In the genomic region with DNA sequence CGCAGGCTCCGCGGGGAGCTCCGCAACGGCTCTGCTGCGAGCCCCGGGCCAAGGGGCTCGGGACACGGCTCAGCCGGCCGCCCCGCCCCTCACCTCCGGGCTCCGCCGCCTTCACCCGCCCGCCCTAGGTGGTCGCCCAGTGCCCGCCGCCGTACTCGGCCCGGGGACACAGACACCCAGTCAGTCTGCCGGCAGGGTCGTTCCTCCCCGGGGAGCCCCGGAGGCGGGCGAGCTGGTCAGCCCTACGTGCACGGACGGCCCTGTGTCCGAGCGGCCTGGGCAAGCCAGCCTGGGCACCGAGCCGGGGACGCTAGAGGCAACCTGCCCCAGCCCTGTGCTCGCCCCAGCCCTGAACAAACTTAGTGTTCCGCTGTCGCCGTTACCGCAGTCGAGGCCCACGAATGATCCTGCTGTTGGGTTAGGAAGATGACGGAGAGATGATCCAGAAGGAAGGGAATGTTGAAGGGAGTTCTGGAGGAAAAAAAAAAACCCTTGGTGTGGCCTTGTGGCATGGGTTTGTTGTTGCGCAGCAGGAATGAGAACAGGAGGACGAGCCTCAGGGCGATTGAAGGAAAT, we compare ENCODE assay signal across 8 mouse cellular contexts. TPM values are rescaled to one million over a fixed set of nuclear protein-coding genes. Genes with fewer than 3 reads are reported as not detected.
A peak's percentile ranks its signal among the peaks of the same experiment; 100 is the strongest.
DNase-seq lines count a peak whose midpoint lies in the region; ATAC-seq and TF ChIP-seq lines count a peak whose summit lies in the region.

No protein-coding gene starts in this region.

- no peak for TF ChIP-seq CTCF in lung, embryonic 14.5 days (IDR thresholded peaks at IDR 0.05; ENCODE audit: low read depth)

- DNase-seq in lung, embryonic 14.5 days = peak; percentile 42
- no peak for DNase-seq in lung, postnatal 10 days
- DNase-seq in ZHBTc4 (ENCODE audit: low read depth, low spot score) = peak; percentile 58
- no peak for DNase-seq in thymus, postnatal 14 days

- no peaks in the 10 kb centered on the region for H3K4me1 ChIP-seq in lung, embryonic 14.5 days (ENCODE audit: insufficient read depth)
- peaks cover 17% of the 10 kb centered on the region for H3K4me1 ChIP-seq in embryonic facial prominence, embryonic 15.5 days
- H3K4me1 ChIP-seq in hindbrain, embryonic 12.5 days = peaks cover 23% of the 10 kb centered on the region
- peaks cover 11% of the 10 kb centered on the region for H3K4me1 ChIP-seq in liver, embryonic 16.5 days (ENCODE audit: control insufficient read depth, low read depth, low read length)
- H3K4me1 ChIP-seq in stomach, embryonic 14.5 days (ENCODE audit: control insufficient read depth, insufficient read depth, low read length) = peaks cover 5% of the 10 kb centered on the region; the same call in 1 of the 2 replicates

- peaks cover 16% of the 10 kb centered on the region for H3K36me3 ChIP-seq in lung, embryonic 14.5 days (ENCODE audit: insufficient read depth)
- peaks cover 7% of the 10 kb centered on the region for H3K36me3 ChIP-seq in embryonic facial prominence, embryonic 15.5 days
- peaks cover 10% of the 10 kb centered on the region for H3K36me3 ChIP-seq in hindbrain, embryonic 12.5 days
- no peaks in the 10 kb centered on the region; the same call in 1 of the 2 replicates for H3K36me3 ChIP-seq in liver, embryonic 16.5 days (ENCODE audit: control insufficient read depth, insufficient read depth)
- peaks cover 9% of the 10 kb centered on the region for H3K36me3 ChIP-seq in stomach, embryonic 14.5 days (ENCODE audit: control insufficient read depth, insufficient read depth, low read length)

- H3K9me3 ChIP-seq in lung, embryonic 14.5 days (ENCODE audit: low read depth, low read length) = no peaks in the 10 kb centered on the region
- no peaks in the 10 kb centered on the region for H3K9me3 ChIP-seq in embryonic facial prominence, embryonic 15.5 days (replicated peaks)
- no peaks in the 10 kb centered on the region for H3K9me3 ChIP-seq in hindbrain, embryonic 12.5 days (replicated peaks)
- no peaks in the 10 kb centered on the region for H3K9me3 ChIP-seq in liver, embryonic 16.5 days (replicated peaks; ENCODE audit: control insufficient read depth, low read length)
- H3K9me3 ChIP-seq in stomach, embryonic 14.5 days (ENCODE audit: control insufficient read depth, low read depth, low read length) = no peaks in the 10 kb centered on the region

- H3K4me2 ChIP-seq in lung, embryonic 14.5 days = peak overlapping the region; percentile 68
- peak overlapping the region; percentile 59 for H3K4me2 ChIP-seq in embryonic facial prominence, embryonic 15.5 days (replicated peaks)
- H3K4me2 ChIP-seq in hindbrain, embryonic 12.5 days (replicated peaks) = peak overlapping the region; percentile 78
- peak overlapping the region; percentile 75 for H3K4me2 ChIP-seq in liver, embryonic 16.5 days (ENCODE audit: low read depth, low read length)
- H3K4me2 ChIP-seq in stomach, embryonic 14.5 days (replicated peaks; ENCODE audit: low read depth, low read length) = peak overlapping the region; percentile 52

- H3K27ac ChIP-seq in lung, embryonic 14.5 days (ENCODE audit: low read depth) = peak overlapping the region; percentile 73
- peak overlapping the region; percentile 74 for H3K27ac ChIP-seq in embryonic facial prominence, embryonic 15.5 days (replicated peaks)
- H3K27ac ChIP-seq in hindbrain, embryonic 12.5 days = peak overlapping the region; percentile 84
- peak overlapping the region; percentile 78 for H3K27ac ChIP-seq in liver, embryonic 16.5 days (ENCODE audit: low read length)
- peak overlapping the region; percentile 64 for H3K27ac ChIP-seq in stomach, embryonic 14.5 days (ENCODE audit: low read length)

- peak; percentile 81 for ATAC-seq in lung, embryonic 14.5 days (ENCODE audit: insufficient read depth)
- ATAC-seq in embryonic facial prominence, embryonic 15.5 days (ENCODE audit: insufficient number of reproducible peaks, low FRiP score, low TSS enrichment, low read depth) = peak; percentile 66
- ATAC-seq in hindbrain, embryonic 12.5 days (ENCODE audit: low FRiP score) = peak; percentile 84
- ATAC-seq in liver, embryonic 16.5 days (ENCODE audit: low read depth) = peak; percentile 62
- no peak for ATAC-seq in stomach, embryonic 14.5 days (ENCODE audit: insufficient number of reproducible peaks, insufficient read depth, low FRiP score, low read depth)

- no peaks in the 10 kb centered on the region for H3K27me3 ChIP-seq in lung, embryonic 14.5 days (ENCODE audit: insufficient read depth, low read length)
- H3K27me3 ChIP-seq in embryonic facial prominence, embryonic 15.5 days = no peaks in the 10 kb centered on the region
- no peaks in the 10 kb centered on the region for H3K27me3 ChIP-seq in hindbrain, embryonic 12.5 days
- H3K27me3 ChIP-seq in liver, embryonic 16.5 days (ENCODE audit: control insufficient read depth, insufficient read depth, low read depth, low read length) = no peaks in the 10 kb centered on the region
- H3K27me3 ChIP-seq in stomach, embryonic 14.5 days (ENCODE audit: control insufficient read depth, insufficient read depth, low read length) = no peaks in the 10 kb centered on the region

- peak overlapping the region; percentile 79 for H3K4me3 ChIP-seq in lung, embryonic 14.5 days (ENCODE audit: low read depth, low read length)
- H3K4me3 ChIP-seq in embryonic facial prominence, embryonic 15.5 days (replicated peaks) = peak overlapping the region; percentile 82
- peak overlapping the region; percentile 91 for H3K4me3 ChIP-seq in hindbrain, embryonic 12.5 days
- H3K4me3 ChIP-seq in liver, embryonic 16.5 days (ENCODE audit: low read depth, low read length) = peak overlapping the region; percentile 87
- peak overlapping the region; percentile 91 for H3K4me3 ChIP-seq in stomach, embryonic 14.5 days (ENCODE audit: low read depth, low read length)

- H3K9ac ChIP-seq in lung, embryonic 14.5 days = peak overlapping the region; percentile 85
- peak overlapping the region; percentile 76 for H3K9ac ChIP-seq in embryonic facial prominence, embryonic 15.5 days
- H3K9ac ChIP-seq in hindbrain, embryonic 12.5 days = peak overlapping the region; percentile 89
- peak overlapping the region; percentile 86 for H3K9ac ChIP-seq in liver, embryonic 16.5 days (ENCODE audit: low read depth, low read length)
- peak overlapping the region; percentile 71 for H3K9ac ChIP-seq in stomach, embryonic 14.5 days (replicated peaks; ENCODE audit: low read depth, low read length)

- under 1% methylated on average over 43 of the region's 48 CpGs for WGBS in lung, embryonic 14.5 days
- WGBS in embryonic facial prominence, embryonic 15.5 days = under 1% methylated on average over 48 of the region's 48 CpGs
- WGBS in hindbrain, embryonic 12.5 days = under 1% methylated on average over 47 of the region's 48 CpGs
- under 1% methylated on average over 45 of the region's 48 CpGs for WGBS in liver, embryonic 16.5 days (ENCODE audit: insufficient replicate concordance)
- WGBS in stomach, embryonic 14.5 days = under 1% methylated on average over 48 of the region's 48 CpGs

RNA-seq across cellular contexts. Expression of gene Golgb1, which starts 0.4 kb away (rescaled TPM):
- 89.9 and 96.8 TPM in 2 replicates for polyA plus RNA-seq in lung, embryonic 14.5 days (2014; fragmentation: Nextera tagmentation; extraction: Ambion mirVana)
- polyA plus RNA-seq in embryonic facial prominence, embryonic 15.5 days (2015; fragmentation: Nextera tagmentation; extraction: Ambion mirVana) = 125 and 137 TPM in 2 replicates
- 95.7 and 96.0 TPM in 2 replicates for polyA plus RNA-seq in hindbrain, embryonic 12.5 days (2016; fragmentation: Nextera tagmentation; extraction: Ambion mirVana)
- 24.2 and 24.8 TPM in 2 replicates for polyA plus RNA-seq in liver, embryonic 16.5 days (2015; fragmentation: Nextera tagmentation; extraction: Ambion mirVana)
- 123 and 125 TPM in 2 replicates for polyA plus RNA-seq in stomach, embryonic 14.5 days (2014; fragmentation: Nextera tagmentation; extraction: Ambion mirVana)

RNA-seq across cellular contexts. Expression of gene Eaf2, which starts 0.6 kb away (rescaled TPM):
- polyA plus RNA-seq in lung, embryonic 14.5 days (2014; fragmentation: Nextera tagmentation; extraction: Ambion mirVana) = 0.99 and 1.0 TPM in 2 replicates
- polyA plus RNA-seq in embryonic facial prominence, embryonic 15.5 days (2015; fragmentation: Nextera tagmentation; extraction: Ambion mirVana) = 7.5 and 8.1 TPM in 2 replicates
- polyA plus RNA-seq in hindbrain, embryonic 12.5 days (2016; fragmentation: Nextera tagmentation; extraction: Ambion mirVana) = 1.2 TPM in 2 replicates
- 0.20 and 0.28 TPM in 2 replicates for polyA plus RNA-seq in liver, embryonic 16.5 days (2015; fragmentation: Nextera tagmentation; extraction: Ambion mirVana)
- 1.8 and 2.1 TPM in 2 replicates for polyA plus RNA-seq in stomach, embryonic 14.5 days (2014; fragmentation: Nextera tagmentation; extraction: Ambion mirVana)

RNA-seq across cellular contexts. Expression of gene Iqcb1, which starts 47.2 kb away (rescaled TPM):
- polyA plus RNA-seq in lung, embryonic 14.5 days (2014; fragmentation: Nextera tagmentation; extraction: Ambion mirVana) = 34.4 and 38.9 TPM in 2 replicates
- 36.5 and 38.2 TPM in 2 replicates for polyA plus RNA-seq in embryonic facial prominence, embryonic 15.5 days (2015; fragmentation: Nextera tagmentation; extraction: Ambion mirVana)
- 63.4 and 68.9 TPM in 2 replicates for polyA plus RNA-seq in hindbrain, embryonic 12.5 days (2016; fragmentation: Nextera tagmentation; extraction: Ambion mirVana)
- 7.4 and 9.0 TPM in 2 replicates for polyA plus RNA-seq in liver, embryonic 16.5 days (2015; fragmentation: Nextera tagmentation; extraction: Ambion mirVana)
- polyA plus RNA-seq in stomach, embryonic 14.5 days (2014; fragmentation: Nextera tagmentation; extraction: Ambion mirVana) = 38.7 and 45.6 TPM in 2 replicates

RNA-seq across cellular contexts. Expression of gene Hcls1, which starts 59.4 kb away (rescaled TPM):
- 2.1 and 2.2 TPM in 2 replicates for polyA plus RNA-seq in lung, embryonic 14.5 days (2014; fragmentation: Nextera tagmentation; extraction: Ambion mirVana)
- polyA plus RNA-seq in embryonic facial prominence, embryonic 15.5 days (2015; fragmentation: Nextera tagmentation; extraction: Ambion mirVana) = 7.7 and 9.4 TPM in 2 replicates
- 2.5 and 2.8 TPM in 2 replicates for polyA plus RNA-seq in hindbrain, embryonic 12.5 days (2016; fragmentation: Nextera tagmentation; extraction: Ambion mirVana)
- 13.8 TPM in 2 replicates for polyA plus RNA-seq in liver, embryonic 16.5 days (2015; fragmentation: Nextera tagmentation; extraction: Ambion mirVana)
- 2.1 and 2.7 TPM in 2 replicates for polyA plus RNA-seq in stomach, embryonic 14.5 days (2014; fragmentation: Nextera tagmentation; extraction: Ambion mirVana)

Comparison
In these comparisons a context has a peak if more than half of its experiments do, and no peak if none do; other contexts are left out.
1. DNase-seq: peak in lung, embryonic 14.5 days (single experiment) and ZHBTc4 (single experiment); none in lung, postnatal 10 days (single experiment) and thymus, postnatal 14 days (single experiment).
2. Peak in every context shown above with its lines, with median percentiles within 50 percentile points of each other: H3K27ac ChIP-seq, H3K4me2 ChIP-seq, H3K4me3 ChIP-seq and H3K9ac ChIP-seq.